Mouse (Mus musculus) kidney, postnatal 4 days (tissue): Measurements from ENCODE around the gene Strn3.
"Not testable (repeated sequence)": the region's sequence is repeated elsewhere in the genome, so short reads cannot be mapped to it uniquely, and the experiment has no call there.

ENCODE experiments used
- DNase-seq, 2 experiments: peaks; one replicate each; pipeline ENCODE4 v3.0.0; 2021; ENCODE audit warnings: mixed read lengths in 2 of 2

Gene Strn3

GRCm38 (mm10) chr12:51692870-51693269, 1.2 kb upstream of the Strn3 start:
- DNase-seq, result peak in 1 of 2 experiments; percentile 16

- DNase-seq, result peak; percentile 73 to 84
Measured at GRCm38 (mm10) chr12:51690893-51691844, 528 bp downstream of the Strn3 start, which contains the start of gene Ap4s1. Ap4s1 (plus strand) TSS chr12:51691033.

- no peak for DNase-seq
Measured at GRCm38 (mm10) chr12:51688546-51688945, 3.2 kb downstream of the Strn3 start.

- peak in 1 of 2 experiments; percentile 35 for DNase-seq
Measured at GRCm38 (mm10) chr12:51678844-51679243, 12.9 kb downstream of the Strn3 start.

DNA sequence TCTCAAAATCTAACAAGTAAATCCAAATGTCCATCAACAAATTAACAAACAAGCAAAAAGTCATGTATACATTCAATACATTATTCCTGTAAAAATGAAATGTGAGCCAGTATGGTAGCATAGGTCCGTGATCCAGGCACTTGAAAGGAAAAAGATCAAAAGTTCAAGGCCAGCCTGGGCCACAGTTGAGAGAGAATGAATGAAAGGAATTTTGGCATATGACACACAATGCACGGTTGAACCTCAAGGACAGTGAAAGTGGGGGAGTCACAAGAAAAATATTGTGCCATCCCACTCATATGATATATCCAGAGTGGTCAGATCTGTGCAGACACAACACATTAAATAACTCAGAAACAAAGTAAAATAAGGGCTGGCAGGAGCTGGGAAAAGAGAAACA, 15.3 kb downstream of the Strn3 start:
- no peak for DNase-seq

DNA sequence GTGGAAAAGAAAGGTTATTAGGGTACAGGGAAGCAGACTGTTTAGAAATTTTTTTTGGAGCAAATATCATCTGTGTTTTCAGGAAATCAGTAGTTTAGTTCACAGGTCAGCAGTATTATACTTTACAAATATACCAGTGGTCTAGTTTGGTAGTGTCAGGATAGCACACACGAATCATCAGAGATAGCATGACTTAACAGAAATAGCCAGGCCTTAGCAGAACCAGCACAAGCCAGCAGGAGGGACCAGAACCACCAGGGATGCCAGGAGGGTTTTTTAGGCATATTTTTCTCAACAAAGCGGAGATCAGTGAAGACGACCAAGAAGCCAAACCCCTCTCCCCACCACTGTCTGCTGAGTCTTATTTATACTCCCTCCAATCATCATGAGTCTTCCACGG, 18.4 kb downstream of the Strn3 start:
- DNase-seq, result no peak

GRCm38 (mm10) chr12:51671231-51671891, 20.3 kb downstream of the Strn3 start:
- no peak for DNase-seq

GRCm38 (mm10) chr12:51666708-51667430, 24.8 kb downstream of the Strn3 start:
- DNase-seq, result no peak

GRCm38 (mm10) chr12:51663908-51664307, 27.8 kb downstream of the Strn3 start:
- no peak for DNase-seq

DNA sequence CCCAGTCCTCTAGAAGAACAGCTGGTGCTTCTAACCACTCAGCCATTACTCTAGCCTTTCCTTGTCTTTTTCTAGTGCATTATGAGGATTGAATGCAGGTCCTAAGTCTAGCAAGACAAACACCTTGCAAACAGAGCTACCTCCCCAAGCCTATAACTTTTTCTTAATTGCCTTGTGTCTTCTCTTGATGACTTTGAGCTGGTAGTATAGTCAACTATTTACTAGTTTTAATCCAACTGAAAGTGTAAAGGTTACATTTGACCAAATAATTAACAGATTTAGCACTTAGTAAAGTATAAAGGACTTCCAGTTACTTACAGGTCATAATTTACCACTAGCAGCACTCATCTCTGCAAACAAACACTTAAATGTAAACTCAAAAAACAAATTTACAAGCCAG, 28.7 kb downstream of the Strn3 start:
- DNase-seq, result no peak

DNA sequence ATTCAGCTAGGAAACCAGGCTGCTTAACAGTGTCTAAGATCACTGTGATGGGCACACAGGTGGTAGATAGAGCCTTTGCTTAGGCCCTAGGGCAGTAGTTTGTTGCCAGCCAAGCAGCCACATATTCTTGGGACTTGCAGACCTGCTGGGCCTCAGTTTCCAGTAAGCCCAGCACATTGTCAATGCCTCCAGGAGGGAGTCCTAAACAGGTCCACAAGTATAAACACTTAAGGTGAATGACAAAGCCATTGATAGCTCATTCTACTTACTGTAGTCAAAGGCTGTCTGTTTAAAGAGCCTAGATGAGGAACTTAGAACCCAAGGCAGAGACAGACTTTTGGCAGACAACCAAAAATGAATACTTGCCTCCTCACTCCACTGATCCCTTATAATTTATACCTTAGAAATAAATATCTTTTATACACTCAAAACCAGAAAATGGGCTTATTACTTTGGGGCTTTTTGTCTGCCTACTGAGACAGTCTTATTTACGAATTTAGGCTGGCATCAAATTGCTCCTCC, 35.7 kb downstream of the Strn3 start:
- no peak for DNase-seq

- not testable (repeated sequence) for DNase-seq
Measured at GRCm38 (mm10) chr12:51649401-51649800, 42.3 kb downstream of the Strn3 start.

GRCm38 (mm10) chr12:51641871-51642270, 49.8 kb downstream of the Strn3 start:
- no peak for DNase-seq

- no peak for DNase-seq
Measured at GRCm38 (mm10) chr12:51636689-51637470, 54.8 kb downstream of the Strn3 start.

DNA sequence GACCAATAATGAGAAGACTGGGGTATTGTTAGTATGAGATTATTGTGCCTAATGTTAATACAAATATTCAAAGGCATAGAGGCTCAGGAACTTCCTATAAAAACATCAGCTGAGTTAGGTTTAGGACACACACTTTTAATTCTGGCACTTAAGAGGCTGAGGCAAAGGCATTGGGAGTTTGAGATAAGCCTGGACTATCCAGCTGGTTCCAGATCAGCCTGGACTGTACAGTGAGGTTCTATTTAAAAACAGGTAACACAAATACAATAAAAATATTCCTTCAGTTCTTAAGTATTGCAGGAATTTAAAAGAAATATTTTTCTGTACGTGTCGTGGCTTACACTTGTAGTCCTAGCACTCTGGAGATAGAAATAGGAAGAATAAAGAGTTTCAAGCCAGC, 55.4 kb downstream of the Strn3 start:
- DNase-seq, result no peak

GRCm38 (mm10) chr12:51633481-51633880, 58.2 kb downstream of the Strn3 start:
- no peak for DNase-seq

- DNase-seq, result no peak
Measured at GRCm38 (mm10) chr12:51623366-51623694, 68.4 kb downstream of the Strn3 start.

- no peak for DNase-seq
Measured at GRCm38 (mm10) chr12:51622670-51623365, 68.9 kb downstream of the Strn3 start.

DNA sequence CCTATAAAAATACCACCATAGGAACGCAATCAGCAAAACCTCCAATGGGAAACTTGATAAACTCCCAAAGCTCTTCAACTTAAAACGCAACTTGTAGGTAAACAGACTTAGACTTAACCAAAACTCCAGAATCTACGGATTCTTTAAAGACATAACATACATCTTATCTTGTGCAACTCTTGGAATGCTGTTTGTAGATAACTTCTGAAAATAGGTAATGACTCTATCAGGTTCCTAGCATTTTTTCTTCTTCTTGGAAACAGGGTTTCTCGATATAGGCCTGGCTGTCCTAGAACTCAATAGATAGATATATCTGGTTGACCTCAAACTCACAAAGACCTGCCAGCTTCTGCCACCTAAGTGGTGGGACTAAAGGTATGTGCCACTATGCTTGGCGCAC, 70.5 kb downstream of the Strn3 start:
- no peak for DNase-seq

GRCm38 (mm10) chr12:51620572-51620971, 71.1 kb downstream of the Strn3 start:
- no peak for DNase-seq

DNA sequence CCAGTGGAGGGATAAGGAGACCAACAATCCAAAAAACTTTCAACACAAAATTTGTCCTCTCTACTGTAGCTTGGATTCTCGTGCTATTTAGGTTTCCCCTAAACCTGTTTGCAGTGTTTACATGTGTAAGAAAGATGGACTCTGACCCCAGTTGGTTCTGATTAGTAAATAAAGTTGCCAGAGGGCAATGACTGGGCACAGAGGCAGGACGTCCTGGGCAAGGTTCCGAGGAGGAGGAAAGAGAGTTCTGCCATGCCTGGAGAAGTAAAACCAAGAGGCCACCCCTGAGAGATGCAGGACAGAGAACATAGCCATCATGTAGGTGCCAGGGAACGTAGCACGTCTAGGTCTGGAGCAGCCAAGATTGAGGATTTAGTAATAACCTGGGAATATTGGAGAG, 79.3 kb downstream of the Strn3 start:
- DNase-seq, result no peak

GRCm38 (mm10) chr12:51606138-51606537, 85.6 kb downstream of the Strn3 start:
- DNase-seq, result no peak
